Mouse (Mus musculus): ENCODE results near the gene Rgl1.
"Not testable (repeated sequence)": the region's sequence is repeated elsewhere in the genome, so short reads cannot be mapped to it uniquely, and the experiment has no call there.

The Rgl1 gene

DNA sequence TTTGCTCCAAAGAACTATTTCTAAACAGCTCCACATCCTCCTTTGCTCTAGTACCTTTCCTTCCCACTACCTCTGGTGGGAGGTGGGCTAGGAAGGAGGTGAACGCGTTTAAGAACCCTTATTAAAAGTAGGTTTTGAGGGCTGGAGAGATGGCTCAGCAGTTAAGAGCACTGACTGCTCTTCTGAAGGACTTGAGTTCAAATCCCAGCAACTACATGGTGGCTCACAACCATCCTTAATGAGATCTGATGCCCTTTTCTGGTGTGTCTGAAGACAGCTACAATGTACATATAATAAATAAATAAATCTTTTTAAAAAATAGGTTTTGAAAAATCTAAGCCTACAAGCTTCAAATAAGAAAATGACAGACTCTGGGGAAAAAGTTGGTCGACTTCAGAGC is 19.3 kb upstream of the Rgl1 start:
- not testable (repeated sequence) for DNase-seq (ENCODE audit: low read depth)

DNA sequence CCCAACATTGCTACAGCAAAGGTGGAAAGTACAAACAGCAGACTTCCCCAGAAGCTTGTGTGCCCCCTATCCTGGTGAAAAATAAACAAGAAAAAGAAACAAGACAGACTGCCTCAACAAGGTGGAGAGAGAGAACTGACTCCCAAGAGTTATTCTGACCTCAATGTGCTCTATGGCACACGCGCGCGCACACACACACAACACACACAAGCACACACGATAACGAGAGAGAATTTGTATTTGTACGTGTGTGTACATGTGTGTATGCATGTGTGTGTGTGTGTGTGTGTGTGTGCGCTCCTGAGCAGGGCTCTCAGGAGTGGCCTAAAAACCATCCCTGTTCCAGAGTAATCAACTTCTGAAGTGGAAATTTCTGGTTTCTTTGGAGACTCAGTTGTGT is 18.5 kb upstream of the Rgl1 start:
- no peak for DNase-seq (ENCODE audit: low read depth)

DNA sequence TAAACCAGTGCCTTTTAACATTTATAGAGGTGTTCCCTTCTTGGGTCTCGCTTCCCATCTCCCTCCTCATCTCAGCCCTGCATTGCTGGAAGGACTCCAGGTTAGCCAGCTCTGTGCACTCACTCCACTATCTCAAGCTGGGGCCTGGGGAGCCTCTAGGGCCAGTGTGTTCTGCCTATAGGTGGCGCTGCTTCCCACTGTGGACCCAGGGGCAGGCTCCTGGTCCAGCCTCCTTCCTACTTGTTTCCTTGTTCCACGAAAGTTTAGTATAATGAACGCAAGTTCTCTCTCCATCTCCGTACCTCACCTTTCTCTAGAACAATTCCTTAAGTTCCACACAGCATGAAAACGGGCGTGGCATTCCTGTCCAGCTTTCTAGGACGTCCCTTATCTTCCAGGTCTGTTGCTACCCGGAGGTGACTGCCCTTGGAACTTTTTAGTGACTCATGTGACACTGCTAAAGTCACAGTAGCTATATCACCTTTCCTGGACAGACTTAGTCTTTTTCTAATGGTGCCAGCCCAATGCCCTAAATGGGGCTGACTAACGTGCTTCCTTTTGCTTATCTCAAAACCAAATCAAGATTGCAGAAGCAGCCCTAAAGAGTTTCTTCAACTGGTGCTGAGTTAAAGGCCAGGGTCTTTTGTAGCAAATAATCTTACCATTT is 13.1 kb upstream of the Rgl1 start:
- peak; percentile 72 for DNase-seq (ENCODE audit: low read depth)

DNA sequence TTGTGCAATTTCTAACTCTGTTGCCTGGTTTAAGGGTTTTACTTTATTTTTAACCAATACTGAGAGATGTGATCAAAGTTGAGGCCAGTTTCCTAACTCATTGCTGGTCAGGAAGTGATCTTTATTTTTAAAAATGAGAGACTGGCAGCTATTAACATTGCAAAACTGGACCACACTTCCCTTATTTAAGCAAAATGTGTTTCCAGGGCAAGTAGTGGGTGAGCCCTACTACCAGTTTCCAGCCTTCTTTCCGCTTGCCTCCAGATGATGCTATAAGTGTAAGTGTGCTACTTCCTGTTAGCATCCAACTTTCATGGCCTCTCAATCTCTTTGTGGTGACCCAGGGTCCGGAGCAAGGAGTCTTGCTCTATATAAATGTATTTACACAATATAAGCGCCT is 8.4 kb upstream of the Rgl1 start:
- DNase-seq (ENCODE audit: low read depth): not testable (repeated sequence)

DNA sequence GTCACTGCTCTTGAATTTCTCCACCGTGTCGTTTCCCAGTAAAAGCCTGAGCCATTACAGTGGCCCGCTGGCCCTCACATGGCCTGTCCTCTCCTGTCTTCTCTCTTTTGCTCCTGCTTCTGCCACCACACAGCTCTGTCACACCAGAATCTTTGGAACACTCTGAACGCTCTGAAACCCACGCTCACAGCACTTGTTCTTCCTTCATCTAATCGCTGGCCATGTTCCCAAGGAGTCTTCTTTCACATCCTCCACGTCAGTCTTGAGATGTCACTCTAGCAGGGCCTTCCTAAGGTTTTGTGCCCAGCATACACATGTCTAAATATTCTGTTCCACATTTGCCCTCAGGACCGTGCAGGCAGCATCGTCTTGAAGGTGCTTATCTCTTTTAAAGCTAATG is 4.9 kb upstream of the Rgl1 start:
- DNase-seq (ENCODE audit: low read depth): no peak

DNA sequence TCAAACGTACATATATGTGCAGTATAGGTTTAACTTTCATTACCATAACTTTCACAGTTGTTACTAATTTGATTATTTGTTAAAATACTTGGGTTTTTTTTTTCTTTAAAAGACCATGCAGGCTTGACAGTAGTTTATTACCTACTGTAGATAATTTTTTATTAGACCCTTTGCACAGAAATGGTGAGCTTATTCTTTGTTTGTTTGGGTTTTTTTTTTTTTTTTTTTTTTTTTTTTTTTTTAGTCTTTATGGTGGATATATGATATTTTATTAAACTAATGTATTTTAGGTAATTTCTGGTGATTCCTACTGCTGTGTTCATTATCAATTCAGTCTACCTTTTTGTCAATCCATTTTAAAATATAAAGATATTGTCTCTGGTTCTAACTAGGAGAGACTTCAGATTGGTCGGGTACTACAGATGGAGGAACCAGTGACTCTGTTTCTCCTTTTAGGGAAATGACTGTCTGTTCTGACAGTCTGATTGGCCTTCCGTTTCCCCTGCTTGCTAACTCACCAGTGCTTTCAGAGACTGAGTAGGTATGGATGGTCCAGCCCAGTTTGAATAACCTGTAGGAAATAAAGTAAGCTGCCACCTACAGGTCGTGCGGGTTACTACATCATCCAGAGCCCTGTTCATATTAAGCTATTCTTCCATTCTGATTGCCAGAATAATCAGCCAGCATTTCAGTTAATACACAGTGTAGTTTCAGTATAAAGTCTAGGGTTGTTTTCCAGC is 1.8 kb upstream of the Rgl1 start:
- peak; percentile 94 for DNase-seq (ENCODE audit: low read depth)

DNA sequence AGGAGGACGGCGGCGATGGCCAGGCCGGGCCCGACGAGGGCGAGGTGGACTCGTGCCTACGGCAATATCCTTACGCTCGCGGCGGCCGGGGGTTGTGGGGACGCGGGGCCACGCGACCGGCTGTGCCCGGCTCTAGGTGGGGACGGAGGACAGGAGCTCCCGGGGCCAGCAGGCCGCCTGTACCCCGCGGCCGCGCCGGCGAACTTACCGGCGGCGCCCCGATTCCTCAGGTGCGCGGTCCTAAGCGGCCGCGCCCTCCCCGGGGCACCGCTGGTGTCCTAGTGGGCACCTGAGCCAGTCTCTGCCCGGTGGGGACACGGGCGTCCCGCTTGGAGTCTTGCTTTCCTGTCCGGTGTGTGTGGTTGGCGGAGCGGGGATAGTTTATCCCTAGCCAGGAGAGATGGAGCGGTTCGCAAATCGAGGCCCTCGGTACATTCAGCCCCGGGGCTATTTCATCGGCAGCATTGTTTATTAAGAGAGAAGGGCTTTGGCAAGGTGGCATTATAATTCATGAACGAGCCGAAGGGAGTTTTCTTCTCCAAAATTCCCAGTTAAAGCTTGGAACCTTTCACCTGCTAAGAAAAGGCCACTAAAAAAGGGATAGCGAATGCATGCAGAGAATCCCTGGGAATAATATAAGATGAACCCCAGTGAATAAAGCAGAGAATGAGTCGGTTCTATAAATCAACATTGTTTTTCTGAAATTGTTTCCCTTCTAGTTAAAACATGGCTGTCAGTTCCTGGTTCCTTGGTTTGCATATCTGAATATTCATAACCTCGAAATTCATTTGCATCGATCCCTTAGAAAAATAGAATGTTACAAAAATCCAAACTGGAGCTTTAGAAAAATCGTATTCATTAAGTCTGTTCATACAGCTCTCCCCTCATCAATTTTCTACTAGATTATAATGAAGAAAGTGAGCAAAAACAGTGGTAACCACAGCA is 925 bp upstream of the Rgl1 start:
- DNase-seq (ENCODE audit: low read depth): peak; percentile 75

DNA sequence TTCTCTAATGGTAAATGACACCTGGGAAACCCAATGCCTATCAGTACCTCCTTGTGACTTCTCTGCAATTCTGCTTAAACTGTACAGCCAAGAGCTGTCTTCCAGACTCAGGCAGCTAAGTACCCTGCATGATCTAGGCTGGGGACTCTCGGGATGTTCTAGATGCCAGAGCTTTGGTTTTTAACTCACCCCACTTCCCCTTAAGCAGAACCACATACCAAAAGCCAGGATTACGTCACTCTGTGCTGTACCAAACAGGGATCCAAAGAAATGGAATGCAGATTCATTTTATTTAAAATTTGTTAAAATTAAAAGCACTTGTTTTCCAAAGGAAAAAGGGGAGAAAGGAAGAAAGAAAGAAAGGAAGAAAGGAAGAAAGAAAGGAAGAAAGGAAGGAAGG is 4.4 kb downstream of the Rgl1 start:
- no peak for DNase-seq (ENCODE audit: low read depth)

DNA sequence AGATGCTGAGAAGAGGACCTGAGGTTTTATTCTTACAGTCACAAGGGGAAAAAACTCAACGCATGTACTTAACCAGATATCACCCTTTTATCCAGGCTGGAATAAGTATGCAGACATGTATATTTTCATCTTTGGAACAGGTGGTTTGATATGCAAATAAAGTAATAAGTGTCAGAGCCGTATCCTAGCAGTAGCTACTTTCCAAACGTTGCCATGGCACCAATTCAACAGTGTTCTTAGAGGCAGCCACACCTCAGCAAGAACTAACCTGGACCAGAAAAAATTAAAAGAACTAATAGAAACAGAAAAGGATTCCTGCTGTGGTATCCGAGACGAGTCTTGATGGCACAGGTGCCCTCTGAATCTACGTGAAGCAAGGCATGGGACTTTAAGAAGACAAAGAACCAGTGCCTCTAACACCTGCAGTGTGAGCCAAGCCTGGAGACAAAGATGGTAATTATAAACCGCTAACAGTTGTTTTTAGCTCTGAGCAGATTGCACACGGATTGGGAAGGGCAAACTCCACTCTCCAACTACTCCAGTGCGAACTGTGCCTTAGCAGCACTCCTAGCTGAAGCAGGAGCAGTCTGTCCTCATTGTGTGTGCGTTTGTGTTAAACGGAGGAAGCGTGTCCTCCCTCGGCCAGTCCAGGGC is 15.7 kb downstream of the Rgl1 start, which contains the start of gene Apobec4:
TSS of gene Apobec4 (plus strand) at position 240 of the 654 bp plus-strand sequence.
- no peak for DNase-seq (ENCODE audit: low read depth)

DNA sequence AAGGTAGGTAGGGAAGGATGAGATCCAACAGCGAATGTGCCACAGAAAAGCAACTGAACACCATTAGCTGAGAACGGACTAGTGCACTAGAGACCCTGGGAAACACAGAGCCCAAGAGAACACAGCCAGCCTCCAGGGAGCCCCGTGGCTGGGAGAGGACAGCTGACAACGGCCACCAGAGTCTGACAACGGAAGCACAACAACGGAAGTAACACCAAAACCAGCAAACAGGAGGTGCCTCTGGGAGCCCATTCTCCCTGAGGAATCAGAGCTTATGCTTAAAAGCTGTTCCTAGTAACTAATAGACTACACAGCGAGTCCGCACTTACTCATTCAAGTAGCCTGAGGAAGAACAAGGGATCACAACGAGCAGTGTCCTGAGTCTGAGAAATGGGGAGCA is 16.9 kb downstream of the Rgl1 start:
- no peak for DNase-seq (ENCODE audit: low read depth)

DNA sequence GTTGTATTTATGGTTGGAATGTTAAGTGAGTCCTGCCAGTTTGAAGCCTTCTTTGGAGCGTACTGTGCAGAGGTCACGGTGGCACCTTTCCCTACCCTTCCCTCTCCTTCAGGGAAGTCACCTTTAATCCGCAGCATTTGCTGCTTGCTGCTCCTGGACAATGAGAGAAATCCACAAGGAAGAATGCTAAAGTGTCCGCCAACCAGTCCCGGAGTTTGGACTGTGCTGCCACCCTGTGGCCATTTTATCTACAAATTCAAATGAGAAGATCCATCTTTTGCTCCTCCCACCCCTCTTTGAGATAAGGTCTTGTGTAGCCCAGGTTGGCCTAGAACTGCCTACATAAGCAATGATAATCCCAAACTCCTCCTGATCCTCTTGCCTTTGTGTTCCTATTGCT is 19.7 kb downstream of the Rgl1 start:
- peak; percentile 73 for DNase-seq (ENCODE audit: low read depth)

DNA sequence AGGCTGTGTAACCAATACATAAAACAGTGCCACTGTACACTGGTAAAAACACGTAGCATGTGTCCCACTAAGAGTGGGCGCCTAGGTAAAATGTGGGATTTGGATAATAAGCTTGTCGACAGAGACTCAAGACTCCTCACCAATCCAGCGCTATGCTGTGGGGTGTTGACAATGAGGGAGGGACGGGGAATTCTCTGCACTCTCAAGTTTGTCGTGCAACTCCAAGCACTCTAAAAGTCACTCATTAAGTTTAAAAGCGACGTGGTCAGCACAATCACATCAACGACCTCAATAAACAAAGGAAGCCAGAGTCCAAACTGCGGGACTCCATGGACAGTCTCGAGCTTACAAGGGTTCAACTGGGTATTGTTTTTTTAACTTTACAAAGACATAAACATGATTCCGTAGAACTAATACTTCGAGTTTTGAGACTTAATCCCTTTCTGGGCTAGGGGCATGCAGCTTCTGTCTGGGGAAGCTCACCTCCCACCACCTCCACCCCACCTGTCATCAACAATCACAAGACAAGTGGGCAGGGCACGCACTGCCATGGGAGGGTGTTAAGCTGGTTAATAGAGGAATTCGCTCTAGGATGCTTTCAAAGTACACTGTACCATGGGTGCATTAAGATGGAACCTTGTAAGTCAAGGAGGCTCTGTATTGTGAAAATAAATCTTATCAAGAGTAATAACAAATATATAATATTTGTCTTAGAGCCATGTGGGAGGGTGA is 22.9 kb downstream of the Rgl1 start:
- no peak for DNase-seq (ENCODE audit: low read depth)

DNA sequence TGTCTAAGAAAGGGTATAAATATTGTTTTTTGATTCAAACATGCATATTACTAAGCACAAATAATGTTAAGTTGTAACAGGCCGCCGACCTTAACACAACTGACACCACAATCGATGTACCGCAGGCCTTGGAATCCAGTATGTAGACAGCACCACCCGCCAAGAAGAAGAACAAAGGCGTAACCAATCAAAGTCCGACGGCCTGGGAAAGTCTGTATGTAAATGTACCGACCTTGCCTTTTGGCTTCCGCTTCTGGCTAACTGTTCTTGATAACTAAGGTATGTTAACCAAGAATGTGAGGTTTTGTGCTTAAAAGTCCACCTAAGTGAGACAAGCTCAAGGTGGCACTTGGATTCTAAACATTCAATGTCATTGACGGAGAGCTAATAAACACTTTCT is 26.8 kb downstream of the Rgl1 start:
- no peak for DNase-seq (ENCODE audit: low read depth)

DNA sequence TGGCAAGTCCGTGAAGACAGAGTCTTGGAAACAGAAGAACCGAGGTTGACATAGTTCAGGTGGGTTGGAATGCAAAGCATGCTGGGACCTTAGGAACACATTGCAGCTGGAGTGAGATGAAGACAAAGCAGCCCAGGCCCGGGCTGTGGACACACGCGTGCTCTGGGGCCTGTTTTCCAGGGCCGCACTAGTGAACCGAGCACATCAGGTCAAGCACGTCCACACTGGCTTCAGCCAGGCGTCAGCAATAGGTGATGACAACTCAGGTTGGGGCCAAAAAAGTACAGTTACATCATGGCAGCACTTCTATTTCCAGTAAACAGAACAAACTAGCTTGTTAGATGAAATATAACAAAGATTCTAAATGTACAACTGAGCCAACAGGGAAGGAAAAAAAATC is 27.4 kb downstream of the Rgl1 start:
- DNase-seq (ENCODE audit: low read depth): no peak

DNA sequence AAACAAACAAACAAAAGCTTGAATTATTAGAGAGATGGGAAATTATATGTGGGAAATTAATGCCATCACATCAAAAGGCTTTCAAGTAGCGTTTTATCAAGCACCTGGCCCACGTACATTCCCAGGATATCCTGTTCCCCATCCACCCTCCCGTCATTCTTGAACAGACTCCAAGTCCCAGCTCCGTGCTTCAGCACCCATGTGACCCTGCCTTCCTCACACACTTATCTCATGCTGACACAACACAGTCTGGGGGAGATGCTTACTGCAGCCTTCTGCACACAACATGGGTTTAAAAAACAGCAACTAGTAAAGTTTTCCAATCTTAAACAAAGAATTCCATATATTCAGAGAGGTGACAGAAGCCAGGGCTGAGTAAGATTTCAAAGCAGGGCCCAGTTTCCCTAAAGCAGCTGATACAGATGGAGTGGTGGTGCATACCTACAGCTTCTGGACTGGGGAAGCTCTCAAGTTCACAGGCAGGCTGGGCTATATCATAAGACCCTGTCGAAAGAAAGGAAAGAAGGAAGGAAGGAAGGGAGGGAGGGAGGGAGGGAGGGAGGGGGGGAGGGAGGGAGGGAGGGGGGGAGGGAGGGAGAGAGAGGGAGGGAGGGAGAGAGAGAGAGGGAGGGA is 38.4 kb downstream of the Rgl1 start:
- DNase-seq (ENCODE audit: low read depth): no peak

DNA sequence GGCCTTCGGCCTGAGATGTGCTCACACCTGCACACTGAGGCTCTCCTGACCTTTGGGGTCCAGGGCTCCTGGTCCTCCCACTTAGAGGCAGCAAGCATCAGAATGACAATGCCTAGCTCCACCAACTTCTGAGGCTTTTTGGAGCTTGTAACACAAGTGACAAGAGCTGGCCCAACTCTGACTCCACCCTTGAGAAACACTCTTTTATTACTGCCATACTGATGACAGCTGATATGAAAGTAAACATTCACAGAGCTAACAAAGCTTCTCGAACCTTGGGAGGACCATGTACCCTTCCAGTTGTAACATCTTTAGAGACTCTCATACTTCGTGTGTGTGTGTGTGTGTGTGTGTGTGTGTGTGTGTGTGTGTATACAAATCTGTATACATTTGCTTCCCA is 40.1 kb downstream of the Rgl1 start:
- DNase-seq (ENCODE audit: low read depth): no peak

DNA sequence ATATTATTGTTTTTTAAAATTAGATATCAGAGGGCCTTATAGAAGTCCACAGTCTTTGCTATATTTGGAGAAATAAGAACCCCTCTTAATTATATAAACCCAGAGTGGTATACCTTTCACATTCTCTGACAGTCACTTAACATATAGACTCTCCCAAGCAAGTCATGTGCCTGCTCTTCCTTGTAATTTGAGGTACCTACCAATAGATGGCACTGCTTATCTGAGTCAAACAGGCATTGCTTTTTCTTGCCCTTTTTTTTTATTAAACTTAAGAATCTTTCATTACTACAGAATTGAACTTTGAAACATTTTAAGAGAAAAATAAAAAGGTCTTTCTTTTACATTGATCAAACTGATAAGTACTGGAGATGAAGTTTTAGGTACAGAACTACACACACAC is 41.9 kb downstream of the Rgl1 start:
- peak; percentile 62 for DNase-seq (ENCODE audit: low read depth)

DNA sequence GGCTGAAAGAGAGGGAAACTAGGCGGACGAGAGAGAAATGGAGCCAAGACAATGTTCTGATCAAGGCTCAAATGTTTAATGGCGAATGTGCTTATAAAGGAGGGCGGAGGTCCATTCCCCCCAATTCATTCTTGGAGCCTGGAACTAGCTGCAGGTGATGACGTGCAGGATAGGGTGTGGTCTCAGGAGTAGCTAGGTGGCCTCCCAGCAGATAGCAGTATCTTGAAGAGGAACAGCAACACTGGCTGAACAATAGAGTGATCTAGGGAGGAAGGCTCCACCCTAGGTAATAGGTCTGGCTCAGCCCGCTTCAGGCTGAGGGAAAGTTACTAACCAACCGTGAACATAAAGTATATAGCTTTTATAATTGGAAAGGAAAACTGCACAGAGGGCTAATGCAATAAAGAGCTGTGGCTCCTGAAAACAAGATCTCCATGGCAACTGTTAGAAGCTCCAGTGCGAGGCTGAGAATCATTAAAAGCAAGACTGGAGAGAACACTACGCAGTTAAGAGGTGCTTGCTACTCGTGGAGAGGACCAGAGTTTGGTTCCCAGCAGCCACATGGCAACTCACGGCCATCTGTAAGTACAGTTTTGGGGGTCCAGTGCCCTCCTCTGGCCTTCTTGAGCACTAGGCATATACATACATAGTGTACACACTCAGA is 44.5 kb downstream of the Rgl1 start:
- DNase-seq (ENCODE audit: low read depth): no peak

DNA sequence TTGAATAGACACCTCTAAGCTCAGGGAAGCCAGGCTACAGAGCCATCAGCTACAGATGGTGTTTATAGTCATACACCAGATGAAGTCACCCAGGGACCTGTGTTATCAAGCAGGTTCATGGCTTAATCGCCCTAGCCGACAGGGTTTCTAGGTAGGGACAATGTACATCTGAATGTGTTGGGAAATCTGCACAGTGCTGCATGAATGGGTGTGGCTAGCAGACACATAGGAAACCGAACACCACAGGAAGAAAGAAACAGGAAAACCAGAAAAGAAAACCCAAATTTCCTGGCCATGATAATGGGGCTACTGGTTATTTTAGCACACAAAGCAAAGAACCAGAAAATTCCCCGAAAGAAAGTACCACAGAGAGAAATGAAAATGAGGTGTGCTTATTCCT is 45.2 kb downstream of the Rgl1 start:
- DNase-seq (ENCODE audit: low read depth): peak; percentile 8

DNA sequence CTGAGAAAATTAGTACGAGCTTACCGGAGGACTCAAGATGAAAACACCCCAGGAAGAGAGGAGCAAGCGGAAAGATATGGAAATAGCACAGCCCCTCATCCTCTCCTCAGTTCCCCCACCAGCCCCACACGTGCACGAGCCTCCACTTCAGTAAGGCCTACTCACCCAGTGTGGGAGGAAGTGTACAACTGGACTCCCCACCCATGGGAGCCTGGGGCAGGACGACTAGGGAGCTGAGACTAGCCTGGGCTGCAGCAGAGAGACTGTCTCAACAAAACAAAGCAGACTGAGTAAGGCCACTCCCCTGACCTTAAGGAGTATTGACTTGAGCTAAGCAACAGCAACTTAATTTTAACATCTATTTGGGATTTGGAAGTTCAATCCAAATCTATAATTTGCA is 48.0 kb downstream of the Rgl1 start:
- no peak for DNase-seq (ENCODE audit: low read depth)

All from induced T-regulatory cell, adult 2 months (primary cell).